Mouse (Mus musculus) layer of hippocampus, adult 9-11 months (tissue): ENCODE measurements around the gene Scn3b.

Experiments
- DNase-seq: peaks from one replicate; pipeline ENCODE4 v3.0.0; 2022

Scn3b gene

GRCm38 (mm10) chr9:40318771-40319170, 49.8 kb downstream of the Scn3b start:
- DNase-seq, result no peak

DNA sequence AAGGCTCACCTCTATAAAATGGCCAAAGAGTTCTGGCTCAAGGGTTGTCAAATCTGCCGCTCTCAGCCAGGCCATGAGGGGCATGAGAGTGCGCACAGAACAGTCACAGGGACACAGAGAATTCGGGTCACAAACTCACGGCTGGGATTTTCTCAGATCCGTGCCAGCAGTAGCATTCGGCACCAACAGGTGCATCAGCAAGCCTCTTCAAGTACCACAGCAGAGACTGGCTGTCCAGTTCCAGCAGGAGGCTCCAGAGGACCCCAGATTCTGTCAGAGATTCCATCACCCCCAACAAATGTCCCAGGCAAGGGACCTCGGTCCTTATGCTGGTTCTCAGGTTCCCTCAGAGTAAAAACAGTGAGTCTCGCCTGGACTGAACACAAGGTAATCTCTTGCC, 51.4 kb downstream of the Scn3b start:
- DNase-seq, result no peak

DNA sequence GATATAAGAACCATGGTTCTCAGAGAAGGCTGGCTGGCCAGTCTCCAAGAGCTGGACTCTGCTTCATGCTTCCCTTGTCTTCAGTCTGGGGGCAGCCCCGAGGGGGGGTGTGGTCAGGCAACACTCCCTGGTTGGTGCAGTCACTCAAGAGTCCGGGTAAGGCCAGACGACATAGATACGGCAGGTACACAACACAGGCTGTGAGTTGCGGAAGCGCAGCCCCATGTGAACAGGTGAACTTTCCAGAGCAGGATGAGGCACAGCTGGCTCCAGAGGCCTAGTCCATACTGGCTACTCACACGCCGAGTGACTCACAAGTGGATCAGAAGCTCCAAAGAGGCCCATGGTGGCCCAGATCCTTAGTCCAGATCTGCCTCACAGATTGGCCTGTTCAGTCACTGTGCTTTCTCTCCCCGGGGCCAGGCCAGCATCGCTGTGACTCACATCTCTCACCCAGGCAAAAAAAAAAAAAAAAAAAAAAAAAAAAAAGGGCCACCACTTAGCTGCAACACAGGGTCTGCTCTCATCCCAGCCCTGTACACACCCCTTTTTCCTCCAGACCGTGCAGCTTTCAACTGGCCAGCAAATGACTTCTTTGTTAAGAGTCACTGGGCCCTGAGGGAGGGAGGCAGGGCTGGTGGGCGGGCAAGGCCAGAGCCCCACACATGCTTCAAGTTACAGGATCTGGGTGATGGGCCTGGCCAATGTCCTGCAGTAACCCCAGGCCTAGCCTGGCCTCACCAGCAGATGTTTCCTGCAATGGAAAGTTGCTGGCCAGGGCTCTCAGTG, 52.1 kb downstream of the Scn3b start:
- DNase-seq, result peak; percentile 92

GRCm38 (mm10) chr9:40321668-40322003, 52.6 kb downstream of the Scn3b start:
- DNase-seq, result no peak

DNA sequence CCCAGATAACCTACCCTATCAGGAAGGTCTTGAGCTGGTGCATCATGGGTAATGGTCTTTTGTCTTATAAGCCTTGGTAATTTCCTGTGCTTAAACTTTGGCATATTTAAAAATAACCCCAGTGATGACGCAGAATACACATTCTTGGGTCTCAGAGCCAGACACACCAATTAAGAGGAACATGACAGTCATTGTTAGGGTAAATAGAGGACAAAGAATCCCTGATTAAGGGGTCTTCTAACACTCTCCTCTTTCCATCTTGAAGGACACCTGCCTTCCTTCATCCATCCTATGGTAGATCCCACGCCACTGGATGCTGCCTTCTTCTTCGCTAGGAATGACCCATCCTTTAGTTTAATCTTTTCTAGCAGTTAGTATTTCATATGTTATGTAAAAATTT, 53.4 kb downstream of the Scn3b start:
- DNase-seq, result no peak

- no peak for DNase-seq
These were observed 54.2 kb downstream of the Scn3b start for GRCm38 (mm10) chr9:40323171-40323570.

DNA sequence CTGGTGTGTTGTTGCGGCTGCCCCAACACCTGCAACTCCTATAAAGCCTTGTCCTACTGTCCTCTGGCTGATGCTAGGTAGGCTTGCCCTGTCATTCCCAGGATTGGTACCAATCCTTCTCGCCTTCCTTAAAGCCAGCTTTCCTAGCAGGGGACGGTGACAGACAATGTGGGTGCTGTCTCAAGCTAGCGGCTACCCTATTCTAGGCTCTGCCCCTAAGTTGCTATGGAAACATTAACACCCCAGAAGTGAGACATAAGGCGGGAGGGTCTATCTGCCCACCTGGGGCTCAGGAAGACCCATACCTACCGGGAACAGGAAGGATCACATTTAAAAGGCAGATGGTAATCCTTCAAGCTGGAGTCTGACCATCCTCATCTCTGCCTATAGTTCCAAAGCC, 54.8 kb downstream of the Scn3b start:
- DNase-seq, result no peak

DNA sequence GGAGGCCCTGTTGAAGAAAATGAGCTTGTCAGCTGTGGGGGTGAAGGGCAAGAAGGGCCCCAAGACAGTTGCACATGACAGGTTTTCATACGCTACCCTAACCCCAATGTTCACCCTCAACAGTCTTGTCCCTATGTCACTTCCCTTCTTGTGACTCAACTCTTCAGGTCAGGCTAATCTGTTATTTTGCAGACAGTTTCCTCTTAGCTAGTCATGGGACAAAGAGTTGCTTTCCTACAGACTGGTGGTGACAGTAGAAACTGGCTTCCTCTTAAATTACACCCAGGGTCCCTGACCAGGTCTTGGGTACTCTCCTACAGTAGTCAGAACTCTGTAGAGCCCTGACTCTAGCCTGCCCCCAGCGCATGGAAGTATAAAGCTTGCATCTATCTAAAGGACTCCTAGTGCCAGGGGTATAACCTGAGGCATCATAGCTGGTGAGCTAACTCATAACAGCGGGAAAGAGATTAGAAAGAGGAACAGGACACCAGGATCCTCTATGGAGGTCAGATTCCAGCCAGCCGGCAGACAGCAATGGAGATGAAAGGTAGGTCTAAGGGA, 55.3 kb downstream of the Scn3b start:
- no peak for DNase-seq

- no peak for DNase-seq
These were observed 55.8 kb downstream of the Scn3b start for GRCm38 (mm10) chr9:40324826-40325225.

GRCm38 (mm10) chr9:40326260-40326915, 57.4 kb downstream of the Scn3b start:
- DNase-seq, result no peak

GRCm38 (mm10) chr9:40330609-40331382, 61.8 kb downstream of the Scn3b start:
- DNase-seq, result peak; percentile 91

- no peak for DNase-seq
These were observed 62.6 kb downstream of the Scn3b start for GRCm38 (mm10) chr9:40331411-40332286.

DNA sequence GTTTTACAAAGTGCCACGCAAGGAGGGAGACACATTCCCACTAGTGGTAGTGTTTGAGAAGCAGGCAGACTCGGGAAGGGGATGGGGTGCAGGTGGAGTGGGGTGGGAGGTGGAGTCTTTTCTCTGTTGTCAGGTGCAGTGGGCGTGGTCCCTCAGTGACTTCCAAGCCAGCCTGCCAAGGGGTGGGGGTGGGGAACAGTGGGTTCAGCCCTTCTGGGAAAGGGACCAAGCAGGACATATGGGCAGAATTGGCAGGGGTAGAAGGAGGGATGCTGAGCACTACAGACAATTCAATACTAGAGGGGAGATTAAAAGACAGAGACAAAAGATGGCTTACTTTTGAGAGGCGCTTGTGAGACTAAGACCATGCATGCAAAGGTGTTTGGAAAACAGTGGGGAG, 63.3 kb downstream of the Scn3b start:
- peak; percentile 81 for DNase-seq

DNA sequence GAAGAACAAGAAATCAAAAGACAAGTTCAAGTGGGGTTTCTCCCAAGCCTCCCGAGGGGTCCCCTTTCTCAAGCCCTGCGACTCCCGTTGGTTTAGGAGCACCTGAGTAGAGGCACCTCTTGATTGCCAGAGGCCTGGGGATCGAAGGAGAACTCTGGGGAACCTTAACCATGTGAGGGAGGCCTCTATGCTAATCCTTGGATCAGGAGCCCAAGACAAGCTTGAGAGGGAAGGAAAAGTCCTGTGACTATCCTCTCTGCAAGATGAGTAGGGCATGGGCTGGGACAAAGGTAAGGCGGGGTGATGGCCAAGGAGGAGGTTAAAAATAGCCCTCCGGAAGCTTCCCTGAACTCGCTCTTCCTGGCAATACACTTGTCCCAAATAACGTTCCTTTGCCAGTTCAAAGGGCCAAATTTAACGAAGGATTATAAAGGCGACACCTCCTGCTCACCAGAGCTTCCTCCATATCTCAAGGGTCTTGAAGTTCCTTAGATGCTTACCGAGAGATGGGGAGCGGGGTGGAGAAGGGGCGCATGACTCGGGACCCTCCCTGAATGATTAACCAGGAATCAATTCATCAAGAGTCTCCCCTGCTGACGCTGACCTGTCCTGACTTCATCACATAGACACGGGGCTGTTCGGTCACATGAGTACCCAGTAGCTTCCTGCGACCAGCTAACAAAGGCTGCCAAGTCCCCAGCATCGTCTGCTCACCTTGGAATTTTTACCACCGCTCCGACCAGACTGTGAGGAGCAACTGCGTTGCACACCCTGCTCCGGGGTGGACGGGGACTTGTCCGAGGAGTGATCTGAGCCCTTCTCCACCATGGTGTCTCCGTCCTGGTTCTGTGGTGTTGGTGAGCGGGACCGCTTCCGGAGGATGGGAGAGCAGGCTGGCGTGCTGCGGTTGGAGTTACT, 64.0 kb downstream of the Scn3b start:
- no peak for DNase-seq

GRCm38 (mm10) chr9:40333649-40334396, 64.8 kb downstream of the Scn3b start:
- peak; percentile 59 for DNase-seq

- DNase-seq, result no peak
These were observed 65.6 kb downstream of the Scn3b start for GRCm38 (mm10) chr9:40334617-40335016.

GRCm38 (mm10) chr9:40336701-40337100, 67.7 kb downstream of the Scn3b start:
- DNase-seq, result peak; percentile 60

DNA sequence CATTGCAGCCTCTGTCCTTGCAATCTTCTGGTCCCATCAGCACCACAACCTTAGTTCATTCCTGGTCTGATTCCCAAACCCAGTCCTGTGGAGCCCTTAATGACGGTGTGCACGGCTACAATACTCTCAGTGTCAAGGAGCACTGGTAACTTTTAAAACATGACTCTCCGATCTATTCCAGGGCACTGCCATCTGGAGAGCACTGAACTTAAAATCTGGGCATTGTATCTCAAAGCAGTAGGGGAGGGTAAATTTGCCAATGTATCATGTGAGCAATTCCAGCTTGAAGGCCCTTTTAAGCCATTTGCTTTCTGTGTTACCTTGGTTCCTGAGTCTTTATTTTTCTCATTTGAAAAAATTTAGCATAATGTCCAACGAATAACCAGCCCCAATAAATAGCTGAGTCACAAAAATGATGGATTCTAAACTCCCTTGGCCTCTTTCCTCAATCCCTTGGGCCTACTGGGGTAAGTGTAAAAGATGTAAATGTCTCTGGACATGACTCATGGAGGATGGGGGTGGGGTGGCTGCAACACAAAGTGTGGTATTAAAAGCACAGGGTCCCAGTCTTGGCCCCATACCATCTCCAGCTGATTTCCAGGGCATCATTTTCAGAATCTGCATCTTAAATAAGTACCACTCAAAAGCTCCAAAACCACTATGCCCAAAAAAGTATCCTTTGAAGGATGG, 68.3 kb downstream of the Scn3b start:
- DNase-seq, result no peak

GRCm38 (mm10) chr9:40339578-40339977, 70.6 kb downstream of the Scn3b start:
- no peak for DNase-seq
